Mouse (Mus musculus) adrenal gland, adult 2 months (tissue): ENCODE measurements around the gene Il31. TPM values are rescaled to one million over a fixed set of nuclear protein-coding genes. Genes with fewer than 3 reads are reported as not detected.

ENCODE experiments used
- DNase-seq: peaks from one replicate; pipeline ENCODE4 v3.0.0; 2021
- microRNA-seq, 2 experiments: library from miRNA; unstranded; fragments of <30 nt; microRNA quantifications; one replicate each; pipeline ENCODE4 v1.2.0; 2021
- polyA plus RNA-seq: library from polyadenylated mRNA; depleted of rRNA; stranded (reverse); fragments of >200 nt; gene quantifications from 2 replicates; pipeline ENCODE4 v1.2.3, GENCODE M21; 2012; rRNA removed
- total RNA-seq, 2 experiments: library from RNA; stranded (reverse); gene quantifications; 2 replicates each; pipeline ENCODE4 v1.2.3; 2021

The Il31 gene
- total and polyA plus RNA-seq, 3 experiments: not detected

DNA sequence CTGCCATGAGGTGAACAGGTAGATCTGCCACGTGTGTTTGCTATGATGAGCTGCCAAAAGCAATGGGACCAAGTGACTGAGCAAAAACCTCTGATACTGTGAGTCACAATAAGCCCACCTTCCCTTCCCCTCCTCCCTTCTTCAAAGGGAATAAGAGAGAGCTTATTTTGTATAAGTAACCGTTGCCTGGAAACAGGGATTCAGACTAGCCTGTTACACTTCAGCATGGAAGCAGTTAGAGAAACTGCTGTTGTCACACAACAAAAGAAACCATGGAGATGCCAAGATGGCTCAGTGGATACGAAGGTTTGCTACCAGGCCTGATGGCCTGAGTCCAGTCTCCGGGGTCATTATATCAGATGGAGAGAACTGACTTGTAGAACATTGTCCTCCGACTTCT is 15.5 kb downstream of the Il31 start:
- DNase-seq: no peak

DNA sequence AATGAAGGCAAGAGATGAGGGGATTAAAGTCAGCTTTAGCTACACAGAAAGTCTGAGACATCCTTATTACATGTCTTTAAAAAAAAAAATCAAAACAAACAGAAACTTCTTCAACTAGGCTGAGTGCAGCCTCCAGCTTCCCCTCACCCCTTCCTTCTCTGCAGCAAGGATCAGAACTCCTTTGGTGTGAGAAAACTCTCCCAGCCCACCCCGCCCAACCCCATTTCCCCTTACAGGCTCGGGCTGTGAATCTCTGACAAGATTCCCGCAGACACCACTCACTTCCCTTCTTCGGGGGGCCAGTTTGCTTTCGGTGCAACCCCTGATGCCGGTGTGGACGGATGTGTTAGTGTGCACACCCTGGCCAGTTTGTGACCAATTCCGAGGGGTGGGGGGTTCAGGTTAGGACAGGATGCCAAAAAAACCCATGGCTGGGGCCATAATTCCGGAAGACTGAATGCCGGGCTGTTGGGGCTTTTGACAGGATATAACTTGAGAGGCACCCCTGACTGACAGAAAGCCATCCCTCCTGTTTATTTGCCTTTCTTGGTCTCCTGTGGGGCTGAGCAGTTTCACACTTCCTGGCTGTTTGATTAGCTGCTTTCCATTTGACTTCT is 18.4 kb downstream of the Il31 start:
- no peak for DNase-seq

DNA sequence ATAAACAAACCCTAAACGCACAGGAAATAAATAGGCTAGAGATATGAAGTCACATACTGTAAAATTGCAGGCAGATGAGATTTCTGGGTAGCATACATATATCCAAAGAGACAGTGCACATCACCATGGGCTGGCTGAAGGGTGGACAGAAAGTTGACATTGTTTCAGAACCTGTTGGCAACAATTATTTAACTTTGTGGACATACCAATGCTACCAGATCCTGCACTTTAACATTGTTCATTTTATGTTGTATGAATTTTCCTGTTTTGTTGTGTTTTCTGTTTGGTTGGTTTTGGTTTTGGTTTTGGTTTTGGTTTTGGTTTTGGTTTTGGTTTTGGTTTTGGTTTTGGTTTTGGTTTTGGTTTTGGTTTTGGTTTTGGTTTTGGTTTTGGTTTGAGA is 24.7 kb downstream of the Il31 start:
- DNase-seq: no peak

DNA sequence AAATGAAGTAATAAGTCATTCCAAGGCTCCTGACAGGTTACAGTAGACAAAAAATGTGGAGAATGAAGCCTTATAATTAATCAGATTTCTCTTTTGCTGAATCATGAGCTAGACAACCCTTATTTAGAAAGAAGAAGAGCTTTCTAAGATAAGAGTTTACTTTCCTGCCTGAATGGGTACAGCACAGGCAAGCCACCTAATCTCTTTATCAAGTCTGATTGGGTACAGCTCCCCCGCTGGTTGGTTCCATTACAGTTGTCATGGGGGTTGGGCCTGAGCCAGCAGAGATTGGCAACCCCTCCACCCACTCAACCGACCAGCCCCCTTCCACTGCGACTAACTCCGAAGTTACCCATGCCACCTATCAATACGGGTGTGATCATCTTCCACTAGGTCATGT is 27.9 kb downstream of the Il31 start:
- DNase-seq: no peak

DNA sequence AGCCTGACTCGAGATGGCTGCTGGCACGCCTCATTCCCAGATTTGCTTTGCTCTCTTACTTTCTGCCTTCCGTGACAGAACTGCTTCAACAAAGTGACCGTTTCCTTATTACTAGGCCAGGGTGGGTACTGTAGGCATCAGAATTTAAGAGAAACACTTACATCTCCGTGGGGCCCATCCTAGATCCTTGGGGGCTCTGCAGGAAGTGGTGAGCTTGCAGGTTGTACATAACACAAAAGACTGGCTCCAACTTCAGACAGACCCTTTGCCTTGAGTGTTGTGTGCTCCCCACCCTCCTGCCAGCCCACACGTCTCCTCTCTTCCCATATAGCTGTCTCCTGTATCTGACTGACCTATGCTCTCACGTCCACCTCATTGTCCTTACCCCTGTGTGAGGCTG is 37.4 kb downstream of the Il31 start:
- DNase-seq: no peak

DNA sequence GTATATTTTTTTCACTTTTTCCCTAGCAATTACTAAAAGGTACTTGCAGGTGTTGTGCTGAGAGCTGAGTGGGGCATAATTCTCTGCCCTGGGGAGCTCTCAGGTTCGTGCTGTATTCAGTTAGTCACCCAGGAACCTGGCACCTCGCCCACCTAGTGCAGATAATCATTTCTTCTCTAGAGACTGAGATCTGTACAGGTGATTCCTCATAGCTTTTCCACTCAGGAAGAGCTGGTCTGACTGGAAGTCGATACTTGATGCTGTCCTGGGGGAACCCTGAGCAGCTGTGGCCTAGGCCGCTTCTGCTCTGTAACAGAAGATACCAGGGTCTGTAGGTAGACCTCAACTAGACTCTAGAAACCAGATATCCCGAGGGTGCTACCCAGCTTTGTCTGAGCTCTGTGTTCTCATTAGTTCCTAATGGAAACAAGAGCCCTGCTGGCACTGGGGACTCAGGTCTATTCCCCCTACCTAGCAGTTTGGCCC is 44.4 kb downstream of the Il31 start:
- DNase-seq: no peak

DNA sequence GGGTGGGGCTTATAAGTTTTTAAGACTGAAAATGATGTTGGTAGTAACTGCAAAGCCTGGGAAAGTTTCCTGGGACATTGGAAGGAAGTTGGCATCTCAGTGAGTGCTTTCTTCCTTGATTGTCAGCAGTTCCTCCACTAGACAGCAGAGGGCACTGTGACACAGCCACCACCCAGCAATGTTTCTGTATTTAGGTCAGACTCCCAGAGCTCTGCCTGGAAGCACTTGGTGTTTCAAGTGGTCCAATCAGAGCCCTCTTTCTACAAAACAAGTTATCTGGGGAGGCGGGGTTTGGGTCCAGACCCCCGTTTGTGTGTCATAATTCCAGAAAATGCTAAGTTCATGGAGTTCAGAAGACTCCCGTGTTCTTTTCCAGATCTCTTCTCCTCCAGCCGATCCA is 45.2 kb downstream of the Il31 start:
- DNase-seq: peak; percentile 69

DNA sequence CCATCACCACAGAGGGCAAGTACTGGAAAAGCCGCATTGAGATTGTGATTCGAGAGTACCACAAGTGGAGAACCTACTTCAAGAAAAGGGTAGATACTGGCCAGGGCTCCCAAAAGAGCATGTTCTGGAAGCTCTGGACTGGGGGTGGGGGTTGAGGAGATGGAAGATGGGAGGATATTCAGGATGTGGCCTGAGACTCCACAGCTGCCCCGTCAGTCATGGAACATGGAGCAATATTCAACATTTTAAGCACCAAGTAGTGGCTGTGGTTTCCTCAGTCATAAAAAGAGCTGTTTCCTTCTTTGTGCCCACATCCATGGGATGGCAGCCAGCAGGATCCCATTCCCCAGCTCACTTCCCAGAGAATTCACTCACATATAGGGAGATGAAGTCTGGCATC is 47.0 kb downstream of the Il31 start:
- no peak for DNase-seq

DNA sequence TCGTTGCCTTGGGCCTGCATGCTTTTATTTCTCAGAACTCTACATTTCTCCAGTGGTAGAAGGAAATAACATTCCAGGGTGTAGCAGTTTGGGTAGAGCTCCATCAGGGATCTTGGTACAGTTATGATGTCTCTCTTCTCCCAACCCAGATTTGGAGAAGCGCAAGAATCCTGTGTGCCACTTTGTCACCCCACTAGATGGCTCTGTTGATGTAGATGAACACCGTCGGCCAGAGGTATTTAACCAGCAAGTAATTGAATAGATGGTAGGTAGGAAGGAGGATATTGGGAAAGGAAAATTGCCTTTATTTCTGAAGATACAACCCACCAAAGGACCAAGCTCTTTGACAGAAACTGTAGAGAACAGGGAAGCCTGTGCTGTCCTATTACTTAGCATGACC is 48.6 kb downstream of the Il31 start:
- DNase-seq: no peak

DNA sequence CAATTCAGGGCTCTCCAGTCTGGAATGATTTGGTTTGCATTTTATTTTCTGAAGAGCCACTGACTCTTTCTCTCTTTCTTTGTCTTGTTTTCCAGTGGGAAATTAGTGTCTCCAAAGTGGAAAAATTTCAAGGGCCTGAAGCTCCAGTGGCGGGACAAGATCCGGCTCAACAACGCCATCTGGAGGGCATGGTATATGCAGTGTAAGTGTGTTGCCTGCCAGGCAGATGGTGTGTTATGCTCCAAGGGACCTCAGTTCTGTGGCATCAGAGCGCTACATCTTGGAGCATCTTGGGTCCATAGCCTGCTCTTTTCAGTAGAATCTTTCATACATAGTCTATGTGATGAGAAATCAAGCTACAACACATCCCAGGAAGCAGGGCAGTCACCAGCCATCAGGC is 49.3 kb downstream of the Il31 start:
- DNase-seq: peak; percentile 29

DNA sequence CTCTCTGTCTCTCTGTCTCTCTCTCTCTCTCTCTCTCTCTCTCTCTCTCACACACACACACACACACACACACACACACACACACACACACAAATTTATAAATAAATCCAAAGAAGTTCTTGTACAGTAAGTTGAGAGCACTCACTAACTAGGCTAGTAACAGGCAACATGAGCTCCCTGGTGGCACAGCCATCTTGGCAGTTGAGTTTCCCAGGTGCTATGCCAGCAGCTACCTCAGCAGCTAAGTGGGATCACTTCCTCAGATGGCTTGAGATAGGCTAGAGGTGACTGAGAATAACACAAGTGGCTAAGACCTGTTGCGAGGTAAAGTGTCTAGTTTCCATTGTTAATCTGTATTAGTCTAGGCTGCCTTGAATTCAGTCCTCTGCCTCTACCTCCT is 50.0 kb downstream of the Il31 start:
- DNase-seq: no peak

DNA sequence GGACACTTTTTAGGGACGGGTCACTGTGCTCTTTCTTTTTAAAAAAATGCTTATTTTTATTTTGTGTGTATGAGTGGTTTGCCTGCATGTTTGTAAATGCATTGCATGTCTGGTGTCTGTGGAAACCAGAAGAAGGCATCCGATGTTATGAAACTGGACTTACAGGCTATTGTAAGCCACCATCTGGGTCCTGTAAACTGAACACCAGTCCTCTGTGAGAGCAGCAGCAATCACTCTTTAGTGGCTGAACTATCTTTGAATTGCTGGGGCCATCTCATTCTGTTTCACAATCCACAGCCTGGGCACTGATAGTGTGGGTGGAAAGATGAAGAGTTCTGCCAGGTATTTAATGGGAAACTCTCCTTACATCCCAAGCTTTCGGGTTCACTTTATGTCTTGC is 50.9 kb downstream of the Il31 start:
- DNase-seq: no peak

DNA sequence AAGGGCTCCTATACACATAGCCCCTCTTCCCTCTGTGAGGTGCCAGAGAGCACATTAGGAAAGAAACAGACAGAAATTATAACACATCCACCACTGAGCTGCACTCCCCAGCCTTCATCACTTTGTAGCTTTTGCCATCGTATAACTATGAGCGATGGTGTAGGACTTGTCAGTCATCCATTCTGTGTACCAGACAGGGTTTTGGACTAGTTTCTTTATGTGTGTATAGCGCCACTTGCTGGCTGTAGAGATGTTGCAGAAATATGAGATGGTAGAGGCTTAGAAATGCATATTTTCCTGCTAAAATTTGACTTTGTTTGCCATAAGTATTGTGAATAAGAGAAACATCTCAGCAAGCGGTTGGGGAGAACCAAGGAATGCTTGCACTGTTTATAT is 52.5 kb downstream of the Il31 start:
- DNase-seq: peak; percentile 53

DNA sequence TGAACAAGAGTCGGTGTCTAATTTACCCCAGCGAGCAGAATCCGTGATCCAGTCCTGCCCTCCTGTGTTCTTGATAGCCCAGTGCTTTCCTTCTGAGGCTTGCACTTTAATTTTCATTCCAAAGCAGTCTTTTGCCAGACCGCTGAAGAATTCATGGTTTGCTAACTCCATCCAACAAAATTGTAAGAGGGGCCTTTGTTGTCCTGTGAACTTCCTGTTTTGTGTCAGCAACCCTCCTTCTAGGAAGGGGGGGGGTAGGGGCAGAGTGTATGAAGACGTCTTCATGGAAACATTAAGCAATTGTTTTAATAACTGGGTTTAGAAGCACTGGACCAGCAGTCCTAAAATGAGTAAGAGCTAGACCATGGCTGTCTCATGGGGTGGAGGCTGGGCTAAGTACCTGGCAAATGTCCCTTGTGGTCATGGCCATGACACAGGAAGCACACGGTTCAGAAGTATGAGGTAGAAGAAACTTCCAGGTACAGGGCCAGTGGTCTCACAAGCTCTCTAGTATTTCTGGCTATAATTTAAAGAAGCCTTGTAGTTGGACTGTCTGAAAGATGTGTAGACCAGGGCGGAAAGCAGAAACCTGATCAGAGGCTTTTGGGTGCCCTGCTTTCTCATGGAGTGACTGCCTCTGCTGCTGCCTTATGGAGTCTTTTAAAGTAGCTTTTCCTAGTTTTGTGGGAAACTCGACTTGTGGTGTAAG is 53.1 kb downstream of the Il31 start:
- DNase-seq: peak; percentile 12

DNA sequence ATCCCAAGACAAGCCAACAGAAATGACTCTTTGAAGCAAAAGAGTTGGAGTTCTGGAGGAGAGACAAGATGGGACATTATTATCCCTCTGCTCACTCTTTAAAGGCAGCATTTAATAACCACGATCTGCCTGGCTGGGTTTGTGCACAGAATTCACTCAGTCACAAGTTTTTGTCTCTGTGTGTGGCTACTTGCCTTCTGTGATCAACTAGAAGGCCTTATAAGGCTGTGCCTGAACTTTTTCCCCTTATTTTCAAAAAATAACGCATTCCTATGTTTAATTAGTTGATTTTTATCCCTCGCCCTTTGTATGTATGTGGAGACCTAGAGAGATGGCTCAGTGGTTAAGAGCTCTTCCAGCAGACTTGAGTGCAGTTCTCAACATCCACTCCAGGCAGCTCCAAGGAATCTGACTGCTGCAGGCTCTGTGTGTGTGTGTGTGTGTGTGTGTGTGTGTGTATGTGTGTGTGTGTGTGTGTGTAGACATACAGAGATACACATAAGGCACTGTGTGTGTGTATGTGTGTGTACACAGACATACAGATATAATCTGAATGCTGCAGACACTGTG is 56.9 kb downstream of the Il31 start:
- DNase-seq: no peak

DNA sequence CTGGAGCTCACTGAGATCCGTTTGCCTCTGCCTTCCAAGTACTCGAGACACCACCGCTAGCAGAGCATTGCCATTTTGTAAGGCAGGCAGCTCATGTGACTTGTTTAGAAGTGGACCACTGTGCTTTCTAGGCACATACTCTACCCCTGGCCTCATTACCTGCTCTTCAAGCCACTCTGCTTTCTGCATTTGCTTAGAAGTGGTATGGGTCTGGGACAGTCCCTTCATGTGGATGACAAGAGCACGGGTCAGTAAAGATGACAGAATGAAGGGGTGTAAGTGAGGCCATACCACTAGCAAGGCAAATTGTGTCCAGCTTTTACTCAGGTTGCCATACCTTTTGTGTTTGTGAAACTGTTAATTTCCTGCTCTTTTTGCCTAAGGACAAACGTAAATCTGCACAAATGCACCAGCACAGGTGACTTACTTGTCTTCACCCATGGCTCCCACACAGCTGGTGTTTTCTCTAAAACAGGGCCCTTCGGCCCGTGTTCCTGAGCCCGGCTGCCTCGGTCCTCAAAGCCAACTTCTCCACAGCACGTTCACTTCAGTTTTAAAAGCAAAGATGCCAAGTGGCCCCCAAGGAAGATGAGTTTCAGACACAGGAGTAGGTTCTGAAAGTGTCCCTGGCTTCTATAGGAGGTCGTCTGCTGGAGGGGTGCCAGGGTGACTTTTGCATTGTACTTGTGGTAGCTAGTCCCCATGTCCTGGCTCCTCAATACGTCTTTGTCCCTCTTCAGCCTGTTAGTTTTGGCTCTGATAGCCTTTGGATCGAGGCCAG is 57.6 kb downstream of the Il31 start:
- DNase-seq: peak; percentile 80

Small RNAs within 50 kb of the gene (microRNA-seq; reads per million reads assigned to microRNA genes)
- gene Mir7647: 0.88 to 1.7 reads per million in 2 experiments

Other genes starting within 250 kb of the Il31 start
- gene Wdr66, start 237.4 kb downstream of the Il31 start, total RNA-seq: 1 to 10 TPM; 1.0 to 1.2 TPM
- gene Wdr66, start 237.4 kb downstream of the Il31 start, polyA plus RNA-seq: 0.56 and 0.79 TPM in 2 replicates
- gene Bcl7a, start 145.7 kb downstream of the Il31 start, total RNA-seq: 10 to 100 TPM in 1 of 2 experiments, 1 to 10 TPM in 1; 6.1 to 11.2 TPM
- 5.2 and 6.1 TPM in 2 replicates for gene Bcl7a, start 145.7 kb downstream of the Il31 start, polyA plus RNA-seq
- gene Mlxip, start 94.7 kb downstream of the Il31 start, total RNA-seq: 10 to 100 TPM; 15.2 to 27.4 TPM
- gene Mlxip, start 94.7 kb downstream of the Il31 start, polyA plus RNA-seq: 45.5 TPM in 2 replicates
- not detected for gene Lrrc43, start 184 bp downstream of the Il31 start, total RNA-seq
- gene Lrrc43, start 184 bp downstream of the Il31 start, polyA plus RNA-seq: not detected in 2 replicates
- under 1 TPM in 1 of 2 experiments, not detected in 1; 0.93 TPM for gene B3gnt4, start 21.0 kb upstream of the Il31 start, total RNA-seq
- 0.18 and 0.56 TPM in 2 replicates for gene B3gnt4, start 21.0 kb upstream of the Il31 start, polyA plus RNA-seq
- 10 to 100 TPM; 75.9 to 96.1 TPM for gene Diablo, start 34.7 kb upstream of the Il31 start, total RNA-seq
- gene Diablo, start 34.7 kb upstream of the Il31 start, polyA plus RNA-seq: 64.6 and 87.2 TPM in 2 replicates
- gene Gm49027, start 36.0 kb upstream of the Il31 start, total RNA-seq: 10 to 100 TPM in 1 of 2 experiments, 1 to 10 TPM in 1; 4.5 to 10.2 TPM
- 43.0 and 69.6 TPM in 2 replicates for gene Gm49027, start 36.0 kb upstream of the Il31 start, polyA plus RNA-seq
- gene Vps33a, start 83.5 kb upstream of the Il31 start, total RNA-seq: 10 to 100 TPM; 37.9 to 50.1 TPM
- gene Vps33a, start 83.5 kb upstream of the Il31 start, polyA plus RNA-seq: 10.7 and 12.5 TPM in 2 replicates
- 10 to 100 TPM; 82.3 TPM for gene Clip1, start 195.1 kb upstream of the Il31 start, total RNA-seq
- gene Clip1, start 195.1 kb upstream of the Il31 start, polyA plus RNA-seq: 19.4 and 32.0 TPM in 2 replicates
- gene Zcchc8, start 231.6 kb upstream of the Il31 start, total RNA-seq: 10 to 100 TPM; 40.6 to 43.1 TPM
- gene Zcchc8, start 231.6 kb upstream of the Il31 start, polyA plus RNA-seq: 21.3 and 21.7 TPM in 2 replicates